Mouse (Mus musculus): ENCODE results near the gene Nfyb.

The Nfyb gene

GRCm38 (mm10) chr10:82779831-82780230 is 15.9 kb upstream of the Nfyb start:
- DNase-seq (ENCODE audit: low read depth, low spot score), result no peak

- no peak for DNase-seq (ENCODE audit: low read depth, low spot score)
These were observed 15.0 kb upstream of the Nfyb start for GRCm38 (mm10) chr10:82778791-82779549.

- DNase-seq (ENCODE audit: low read depth, low spot score), result no peak
These were observed 13.9 kb upstream of the Nfyb start for GRCm38 (mm10) chr10:82777886-82778285.

GRCm38 (mm10) chr10:82777075-82777474 is 13.1 kb upstream of the Nfyb start:
- no peak for DNase-seq (ENCODE audit: low read depth, low spot score)

GRCm38 (mm10) chr10:82774841-82775240 is 10.9 kb upstream of the Nfyb start:
- no peak for DNase-seq (ENCODE audit: low read depth, low spot score)

GRCm38 (mm10) chr10:82771595-82772170 is 7.7 kb upstream of the Nfyb start:
- DNase-seq (ENCODE audit: low read depth, low spot score), result no peak

GRCm38 (mm10) chr10:82770713-82771112 is 6.8 kb upstream of the Nfyb start:
- no peak for DNase-seq (ENCODE audit: low read depth, low spot score)

GRCm38 (mm10) chr10:82768901-82769300 is 5.0 kb upstream of the Nfyb start:
- no peak for DNase-seq (ENCODE audit: low read depth, low spot score)

GRCm38 (mm10) chr10:82762756-82763681 is 925 bp downstream of the Nfyb start:
- no peak for DNase-seq (ENCODE audit: low read depth, low spot score)

- DNase-seq (ENCODE audit: low read depth, low spot score), result no peak
These were observed 2.7 kb downstream of the Nfyb start for GRCm38 (mm10) chr10:82761037-82761811.

GRCm38 (mm10) chr10:82759706-82760105 is 4.2 kb downstream of the Nfyb start:
- DNase-seq (ENCODE audit: low read depth, low spot score), result no peak

GRCm38 (mm10) chr10:82758878-82759277 is 5.1 kb downstream of the Nfyb start:
- DNase-seq (ENCODE audit: low read depth, low spot score), result no peak

GRCm38 (mm10) chr10:82758368-82758767 is 5.6 kb downstream of the Nfyb start:
- DNase-seq (ENCODE audit: low read depth, low spot score), result no peak

GRCm38 (mm10) chr10:82757341-82757740 is 6.6 kb downstream of the Nfyb start:
- DNase-seq (ENCODE audit: low read depth, low spot score), result no peak

GRCm38 (mm10) chr10:82756466-82756865 is 7.5 kb downstream of the Nfyb start:
- no peak for DNase-seq (ENCODE audit: low read depth, low spot score)

GRCm38 (mm10) chr10:82755213-82755890 is 8.6 kb downstream of the Nfyb start:
- no peak for DNase-seq (ENCODE audit: low read depth, low spot score)

- no peak for DNase-seq (ENCODE audit: low read depth, low spot score)
These were observed 9.3 kb downstream of the Nfyb start for GRCm38 (mm10) chr10:82754642-82755041.

- no peak for DNase-seq (ENCODE audit: low read depth, low spot score)
These were observed 11.0 kb downstream of the Nfyb start for GRCm38 (mm10) chr10:82752921-82753320.

- DNase-seq (ENCODE audit: low read depth, low spot score), result no peak
These were observed 13.2 kb downstream of the Nfyb start for GRCm38 (mm10) chr10:82750778-82751177.

- DNase-seq (ENCODE audit: low read depth, low spot score), result no peak
These were observed 16.7 kb downstream of the Nfyb start for GRCm38 (mm10) chr10:82746988-82747850.
